Mouse (Mus musculus): ENCODE results near the gene Shcbp1l. TPM values are rescaled to one million over a fixed set of nuclear protein-coding genes. Genes with fewer than 3 reads are reported as not detected.
"Not testable (repeated sequence)": the region's sequence is repeated elsewhere in the genome, so short reads cannot be mapped to it uniquely, and the experiment has no call there.

The Shcbp1l gene
- polyA plus RNA-seq (2015; fragmentation: Nextera tagmentation; extraction: Ambion mirVana), result 0.25 and 0.26 TPM in 2 replicates

- Histone ChIP-seq H3K4me3 (peak within 1 kb of the TSS; percentile 51), H3K9me3 (no peaks in the 10 kb centered on the region), H3K4me2 (peak within 1 kb of the TSS; percentile 92), H3K9ac (peak within 1 kb of the TSS; percentile 73), H3K4me1 (replicated peaks) (peaks cover 15% of the 10 kb centered on the region), H3K27me3 (peaks cover 16% of the 10 kb centered on the region), H3K27ac (no peak within 1 kb of the TSS), H3K36me3 (no peaks in the 10 kb centered on the region)
- WGBS, result 2% methylated on average over 57 of the region's 60 CpGs
- peak; percentile 88 for ATAC-seq (ENCODE audit: low FRiP score)
Measured at GRCm38 (mm10) chr1:153424770-153425584, at the start of gene Shcbp1l. Shcbp1l (plus strand) TSS chr1:153425162.

- Histone ChIP-seq H3K4me2 (no peak overlapping the region), H3K9ac (no peak overlapping the region), H3K27ac (no peak overlapping the region), H3K36me3 (no peaks in the 10 kb centered on the region), H3K4me3 (no peak overlapping the region), H3K9me3 (no peaks in the 10 kb centered on the region), H3K27me3 (no peaks in the 10 kb centered on the region), H3K4me1 (replicated peaks) (no peaks in the 10 kb centered on the region)
- WGBS, result 16% methylated on average over 6 of the region's 6 CpGs
- ATAC-seq (ENCODE audit: low FRiP score), result no peak
Measured at GRCm38 (mm10) chr1:153376446-153376845, 48.5 kb upstream of the Shcbp1l start.

- 60% methylated on average over 6 of the region's 6 CpGs for WGBS
- H3K4me3 ChIP-seq, result no peak overlapping the region
- H3K9ac ChIP-seq, result no peak overlapping the region
- H3K36me3 ChIP-seq, result no peaks in the 10 kb centered on the region
- no peak overlapping the region for H3K27ac ChIP-seq
- H3K4me2 ChIP-seq, result no peak overlapping the region
- H3K9me3 ChIP-seq, result no peaks in the 10 kb centered on the region
- no peaks in the 10 kb centered on the region for H3K27me3 ChIP-seq
- H3K4me1 ChIP-seq (replicated peaks), result no peaks in the 10 kb centered on the region
- ATAC-seq (ENCODE audit: low FRiP score), result no peak
Measured at GRCm38 (mm10) chr1:153378587-153378986, 46.4 kb upstream of the Shcbp1l start.

GRCm38 (mm10) chr1:153379832-153380231, 45.1 kb upstream of the Shcbp1l start:
- no peak overlapping the region for H3K27ac ChIP-seq
- H3K4me2 ChIP-seq, result no peak overlapping the region
- H3K27me3 ChIP-seq, result no peaks in the 10 kb centered on the region
- no peak for ATAC-seq (ENCODE audit: low FRiP score)
- no peaks in the 10 kb centered on the region for H3K9me3 ChIP-seq
- H3K9ac ChIP-seq, result no peak overlapping the region
- H3K36me3 ChIP-seq, result no peaks in the 10 kb centered on the region
- H3K4me1 ChIP-seq (replicated peaks), result no peaks in the 10 kb centered on the region
- no peak overlapping the region for H3K4me3 ChIP-seq
- 89% methylated on average over 5 of the region's 5 CpGs for WGBS

GRCm38 (mm10) chr1:153380746-153381282, 44.1 kb upstream of the Shcbp1l start:
- no peaks in the 10 kb centered on the region for H3K4me1 ChIP-seq (replicated peaks)
- no peak for ATAC-seq (ENCODE audit: low FRiP score)
- no peaks in the 10 kb centered on the region for H3K36me3 ChIP-seq
- WGBS, result 93% methylated on average over 9 of the region's 9 CpGs
- H3K27me3 ChIP-seq, result no peaks in the 10 kb centered on the region
- H3K27ac ChIP-seq, result no peak overlapping the region
- H3K4me3 ChIP-seq, result no peak overlapping the region
- H3K4me2 ChIP-seq, result no peak overlapping the region
- H3K9ac ChIP-seq, result no peak overlapping the region
- H3K9me3 ChIP-seq, result no peaks in the 10 kb centered on the region

GRCm38 (mm10) chr1:153385081-153385480, 39.9 kb upstream of the Shcbp1l start:
- no peak overlapping the region for H3K27ac ChIP-seq
- H3K9me3 ChIP-seq, result no peaks in the 10 kb centered on the region
- no peaks in the 10 kb centered on the region for H3K27me3 ChIP-seq
- H3K4me3 ChIP-seq, result no peak overlapping the region
- H3K4me2 ChIP-seq, result no peak overlapping the region
- no peak for ATAC-seq (ENCODE audit: low FRiP score)
- WGBS, result 77% methylated on average over 6 of the region's 6 CpGs
- no peak overlapping the region for H3K9ac ChIP-seq
- no peaks in the 10 kb centered on the region for H3K36me3 ChIP-seq
- no peaks in the 10 kb centered on the region for H3K4me1 ChIP-seq (replicated peaks)

- not testable (repeated sequence) for ATAC-seq (ENCODE audit: low FRiP score); H3K9ac ChIP-seq; H3K9me3 ChIP-seq; H3K27me3 ChIP-seq; H3K4me2 ChIP-seq; H3K27ac ChIP-seq; H3K36me3 ChIP-seq; H3K4me1 ChIP-seq (replicated peaks); H3K4me3 ChIP-seq
- 82% methylated on average over 5 of the region's 5 CpGs for WGBS
Measured at GRCm38 (mm10) chr1:153385661-153386060, 39.3 kb upstream of the Shcbp1l start.

- ATAC-seq (ENCODE audit: low FRiP score), result peak; percentile 89
- 53% methylated on average over 25 of the region's 25 CpGs for WGBS
- Histone ChIP-seq H3K9me3 (no peaks in the 10 kb centered on the region), H3K4me1 (replicated peaks) (no peaks in the 10 kb centered on the region), H3K4me2 (no peak overlapping the region), H3K36me3 (no peaks in the 10 kb centered on the region), H3K27ac (no peak overlapping the region), H3K9ac (no peak overlapping the region; the same call in 1 of the 2 replicates), H3K4me3 (no peak overlapping the region), H3K27me3 (no peaks in the 10 kb centered on the region)
Measured at GRCm38 (mm10) chr1:153386271-153387069, 38.5 kb upstream of the Shcbp1l start.

GRCm38 (mm10) chr1:153395706-153396105, 29.3 kb upstream of the Shcbp1l start:
- not testable (repeated sequence) for H3K9ac ChIP-seq; H3K27me3 ChIP-seq; H3K36me3 ChIP-seq; H3K4me3 ChIP-seq; H3K9me3 ChIP-seq; H3K4me1 ChIP-seq (replicated peaks); H3K27ac ChIP-seq; H3K4me2 ChIP-seq; ATAC-seq (ENCODE audit: low FRiP score)
- WGBS, result 80% methylated on average over 4 of the region's 4 CpGs

- no peaks in the 10 kb centered on the region for H3K27me3 ChIP-seq
- no peak overlapping the region for H3K27ac ChIP-seq
- WGBS, result 3% methylated on average over 7 of the region's 7 CpGs
- no peaks in the 10 kb centered on the region for H3K9me3 ChIP-seq
- ATAC-seq (ENCODE audit: low FRiP score), result peak; percentile 68
- H3K4me3 ChIP-seq, result no peak overlapping the region
- H3K4me1 ChIP-seq (replicated peaks), result 0 out of 2 replicates have a peak, but pooled peaks cover 2% of the 10 kb centered on the region
- H3K4me2 ChIP-seq, result no peak overlapping the region
- H3K9ac ChIP-seq, result no peak overlapping the region
- H3K36me3 ChIP-seq, result no peaks in the 10 kb centered on the region
Measured at GRCm38 (mm10) chr1:153401765-153402164, 23.2 kb upstream of the Shcbp1l start.

GRCm38 (mm10) chr1:153407641-153408040, 17.3 kb upstream of the Shcbp1l start:
- not testable (repeated sequence) for H3K4me2 ChIP-seq; H3K36me3 ChIP-seq; H3K27ac ChIP-seq; H3K9ac ChIP-seq; H3K9me3 ChIP-seq; ATAC-seq (ENCODE audit: low FRiP score); H3K27me3 ChIP-seq; H3K4me1 ChIP-seq (replicated peaks); H3K4me3 ChIP-seq
- 88% methylated on average over 11 of the region's 11 CpGs for WGBS

GRCm38 (mm10) chr1:153408296-153408695, 16.7 kb upstream of the Shcbp1l start:
- not testable (repeated sequence) for H3K9ac ChIP-seq; H3K4me3 ChIP-seq; H3K4me2 ChIP-seq; H3K36me3 ChIP-seq; H3K4me1 ChIP-seq (replicated peaks); H3K27me3 ChIP-seq; H3K9me3 ChIP-seq; ATAC-seq (ENCODE audit: low FRiP score); H3K27ac ChIP-seq
- 90% methylated on average over 5 of the region's 5 CpGs for WGBS
